In genomic region chr2:167066031-167066430, GRCm38 (mm10) we compare ENCODE assay signal across 12 mouse cellular contexts. TPM values are rescaled to one million over a fixed set of nuclear protein-coding genes. Genes with fewer than 3 reads are reported as not detected.
DNase-seq lines count a peak whose midpoint lies in the region; ATAC-seq and TF ChIP-seq lines count a peak whose summit lies in the region.
"Had no signal": no experiment of that assay in that cellular context is flagged by ENCODE, and none has a peak within 500 bp of the region (broad histone marks: within the 10 kb centered on the region; RNA-seq: fewer than 3 reads in every experiment).

No protein-coding gene starts in this region.

- H3K9ac ChIP-seq in kidney, embryonic 15.5 days: peak overlapping the region; percentile 23; the same call in 1 of the 2 replicates
- H3K9ac ChIP-seq in kidney, embryonic 14.5 days (ENCODE audit: low read depth, low read length): no peak overlapping the region
- H3K9ac ChIP-seq in ES-Bruce4 (ENCODE audit: low read depth, poor library complexity, severe bottlenecking): peak overlapping the region; percentile 93
- no peak overlapping the region for H3K9ac ChIP-seq in embryonic facial prominence, embryonic 12.5 days

- peak overlapping the region; percentile 54 for H3K27ac ChIP-seq in kidney, embryonic 15.5 days
- H3K27ac ChIP-seq in kidney, embryonic 14.5 days (ENCODE audit: low read depth, low read length): no peak overlapping the region
- H3K27ac ChIP-seq in ES-Bruce4 (ENCODE audit: insufficient read depth, low read length): peak overlapping the region; percentile 97
- peak overlapping the region; percentile 64; the same call in 1 of the 2 replicates for H3K27ac ChIP-seq in embryonic facial prominence, embryonic 12.5 days

- no peak for TF ChIP-seq EP300 in ES-Bruce4 (IDR thresholded peaks at IDR 0.05; ENCODE audit: insufficient read depth, low read depth, low read length)

- H3K4me2 ChIP-seq in kidney, embryonic 15.5 days: peak overlapping the region; percentile 79; the same call in 1 of the 2 replicates
- H3K4me2 ChIP-seq in kidney, embryonic 14.5 days (replicated peaks; ENCODE audit: low read depth, low read length): no peak overlapping the region
- no peak overlapping the region for H3K4me2 ChIP-seq in embryonic facial prominence, embryonic 12.5 days (replicated peaks)
- peak overlapping the region; percentile 99 for H3K4me2 ChIP-seq in myocyte (ENCODE audit: low read depth)

- peaks cover 26% of the 10 kb centered on the region for H3K36me3 ChIP-seq in kidney, embryonic 15.5 days
- peaks cover 26% of the 10 kb centered on the region for H3K36me3 ChIP-seq in kidney, embryonic 14.5 days (ENCODE audit: control insufficient read depth, insufficient read depth, low read length)
- H3K36me3 ChIP-seq in ES-Bruce4 (ENCODE audit: control insufficient read depth, insufficient read depth, low read length, poor library complexity, severe bottlenecking): peaks cover 31% of the 10 kb centered on the region
- peaks cover 21% of the 10 kb centered on the region for H3K36me3 ChIP-seq in embryonic facial prominence, embryonic 12.5 days
- peaks cover 40% of the 10 kb centered on the region for H3K36me3 ChIP-seq in myocyte (ENCODE audit: control insufficient read depth, insufficient read depth)

- no peak for TF ChIP-seq POLR2A in ES-Bruce4 (IDR thresholded peaks at IDR 0.05; ENCODE audit: insufficient read depth, low read length)
- no peak for TF ChIP-seq POLR2A in myocyte (IDR thresholded peaks at IDR 0.05; ENCODE audit: insufficient read length, low read depth)

- H3ac ChIP-seq in myocyte (ENCODE audit: control insufficient read depth, insufficient read length): no peak overlapping the region

- ATAC-seq in kidney, embryonic 15.5 days (replicated peaks; ENCODE audit: low FRiP score): no peak
- no peak for ATAC-seq in kidney, embryonic 14.5 days (ENCODE audit: low FRiP score, low TSS enrichment)
- no peak for ATAC-seq in embryonic facial prominence, embryonic 12.5 days (ENCODE audit: insufficient number of reproducible peaks, insufficient read depth, low FRiP score, low TSS enrichment)

- intact Hi-C loops in gastrocnemius, postnatal 36 days (cut with DNase I): no loop called here

- peak overlapping the region; percentile 79; the same call in 1 of the 2 replicates for H3K4me3 ChIP-seq in kidney, embryonic 15.5 days (replicated peaks)
- no peak overlapping the region for H3K4me3 ChIP-seq in kidney, embryonic 14.5 days (ENCODE audit: low read length)
- H3K4me3 ChIP-seq in ES-Bruce4 (ENCODE audit: low read depth, low read length) (peak overlapping the region; percentile 12; the same call in 1 of the 2 replicates), myocyte (peak overlapping the region; percentile 90)
- no peak overlapping the region for H3K4me3 ChIP-seq in embryonic facial prominence, embryonic 12.5 days

- no peaks in the 10 kb centered on the region for H3K27me3 ChIP-seq in kidney, embryonic 15.5 days
- H3K27me3 ChIP-seq in kidney, embryonic 14.5 days (ENCODE audit: control insufficient read depth, insufficient read depth, low read length): no peaks in the 10 kb centered on the region
- H3K27me3 ChIP-seq in ES-Bruce4 (ENCODE audit: control insufficient read depth, insufficient read depth, low read length, poor library complexity, severe bottlenecking) (no peaks in the 10 kb centered on the region), myocyte (ENCODE audit: control insufficient read depth, insufficient read depth, insufficient read length) (no peaks in the 10 kb centered on the region)
- H3K27me3 ChIP-seq in embryonic facial prominence, embryonic 12.5 days: no peaks in the 10 kb centered on the region

- H3K9me3 ChIP-seq in kidney, embryonic 15.5 days (replicated peaks): no peaks in the 10 kb centered on the region
- no peaks in the 10 kb centered on the region for H3K9me3 ChIP-seq in kidney, embryonic 14.5 days (ENCODE audit: control insufficient read depth, low read length)
- no peaks in the 10 kb centered on the region for H3K9me3 ChIP-seq in ES-Bruce4 (replicated peaks; ENCODE audit: control insufficient read depth, insufficient read depth, low read length, poor library complexity, severe bottlenecking)
- H3K9me3 ChIP-seq in embryonic facial prominence, embryonic 12.5 days: no peaks in the 10 kb centered on the region

- no peak for TF ChIP-seq CTCF in ES-Bruce4 (IDR thresholded peaks at IDR 0.05; ENCODE audit: low read depth, low read length)

- H3K4me1 ChIP-seq in kidney, embryonic 15.5 days: peaks cover 35% of the 10 kb centered on the region
- peaks cover 17% of the 10 kb centered on the region for H3K4me1 ChIP-seq in kidney, embryonic 14.5 days (ENCODE audit: control insufficient read depth, insufficient read depth, low read length)
- no peaks in the 10 kb centered on the region for H3K4me1 ChIP-seq in ES-Bruce4 (ENCODE audit: control insufficient read depth, insufficient read depth, low read length)
- peaks cover 24% of the 10 kb centered on the region for H3K4me1 ChIP-seq in embryonic facial prominence, embryonic 12.5 days

- H3K79me2 ChIP-seq in myocyte (ENCODE audit: control insufficient read depth, insufficient read depth): peaks cover 33% of the 10 kb centered on the region

- 62% methylated on average over 1 of the region's 1 CpGs for WGBS in kidney, embryonic 15.5 days
- 80% methylated on average over 1 of the region's 1 CpGs for WGBS in kidney, embryonic 14.5 days
- WGBS in embryonic facial prominence, embryonic 12.5 days: 45% methylated on average over 1 of the region's 1 CpGs

- no peak for DNase-seq in gastrocnemius, postnatal 36 days
- no peak for DNase-seq in ovary, postnatal 14 days (ENCODE audit: low spot score)
- DNase-seq: gastrocnemius, postnatal 25 days; heart, postnatal 4 days; kidney, postnatal 25 days; lung, postnatal 4 days; thymus, postnatal 36 days had no signal

TF ChIP-seq in myocyte, 11 proteins besides CTCF, POLR2A, EP300 and RAD21:
- TF ChIP-seq MYOG (IDR thresholded peaks at IDR 0.05; ENCODE audit: control insufficient read depth in 1 of 3, insufficient read depth in 1 of 3, insufficient read length in 2 of 3, low read depth in 2 of 3) (no peak), TCF12 (IDR thresholded peaks at IDR 0.05; ENCODE audit: insufficient read depth, poor library complexity, severe bottlenecking) (no peak), REST (IDR thresholded peaks at IDR 0.05; ENCODE audit: insufficient read depth, insufficient read length) (no peak), MAX (IDR thresholded peaks at IDR 0.05; ENCODE audit: low read depth) (no peak), CEBPB (IDR thresholded peaks at IDR 0.05; ENCODE audit: insufficient read depth, poor library complexity, severe bottlenecking) (no peak), POLR2AphosphoS2 (IDR thresholded peaks at IDR 0.05; ENCODE audit: insufficient read length, low read depth) (no peak), USF1 (IDR thresholded peaks at IDR 0.05; ENCODE audit: low read depth) (no peak), MYOD1 (IDR thresholded peaks at IDR 0.05; ENCODE audit: control insufficient read depth in 1 of 3, insufficient read length in 2 of 3, low read depth in 2 of 3) (no peak), SRF (IDR thresholded peaks at IDR 0.05; ENCODE audit: control insufficient read depth, insufficient read length, low read depth) (no peak), TCF3 (IDR thresholded peaks at IDR 0.05; ENCODE audit: insufficient read length, low read depth) (no peak), E2F4 (IDR thresholded peaks at IDR 0.05; ENCODE audit: insufficient read depth) (no peak)

RNA-seq across cellular contexts. Expression of gene Znfx1, which starts 3.2 kb away (rescaled TPM):
- 9.5 and 10.2 TPM in 2 replicates for polyA plus RNA-seq in kidney, embryonic 15.5 days (2015; fragmentation: Nextera tagmentation; extraction: Ambion mirVana)
- polyA plus RNA-seq in kidney, embryonic 14.5 days (2014; fragmentation: Nextera tagmentation; extraction: Ambion mirVana): 4.3 and 10.5 TPM in 2 replicates
- polyA plus RNA-seq in ES-Bruce4 (2011; ENCODE audit: insufficient read depth, insufficient read length, low read depth, missing spikeins) (11.4 and 12.1 TPM in 2 replicates), myocyte (2012; fragmentation: generic; extraction: Trizol) (23.3 TPM)
- 7.2 and 7.6 TPM in 2 replicates for polyA plus RNA-seq in embryonic facial prominence, embryonic 12.5 days (2016; fragmentation: Nextera tagmentation; extraction: Ambion mirVana)
- total RNA-seq in gastrocnemius, postnatal 36 days (2021): 10 to 100 TPM; 19.0 to 20.7 TPM

RNA-seq across cellular contexts. Expression of gene Ddx27, which starts 51.0 kb away (rescaled TPM):
- polyA plus RNA-seq in kidney, embryonic 15.5 days (2015; fragmentation: Nextera tagmentation; extraction: Ambion mirVana): 57.7 and 59.4 TPM in 2 replicates
- polyA plus RNA-seq in kidney, embryonic 14.5 days (2014; fragmentation: Nextera tagmentation; extraction: Ambion mirVana): 43.5 and 55.8 TPM in 2 replicates
- polyA plus RNA-seq in ES-Bruce4 (2011; ENCODE audit: insufficient read depth, insufficient read length, low read depth, missing spikeins): 72.1 and 75.7 TPM in 2 replicates
- polyA plus RNA-seq in embryonic facial prominence, embryonic 12.5 days (2016; fragmentation: Nextera tagmentation; extraction: Ambion mirVana): 57.4 and 60.2 TPM in 2 replicates
- polyA plus RNA-seq in myocyte (2012; fragmentation: generic; extraction: Trizol): 46.9 TPM
- 1 to 10 TPM; 6.1 to 8.3 TPM for total RNA-seq in gastrocnemius, postnatal 36 days (2021)

Comparison
In these comparisons a context has a peak if more than half of its experiments do, and no peak if none do; other contexts are left out.
1. H3K4me2 ChIP-seq: peak in kidney, embryonic 15.5 days (single experiment) and myocyte (single experiment); none in kidney, embryonic 14.5 days (single experiment) and embryonic facial prominence, embryonic 12.5 days (single experiment).
2. H3K4me3 ChIP-seq: peak in kidney, embryonic 15.5 days (single experiment), ES-Bruce4 (single experiment) and myocyte (single experiment); none in kidney, embryonic 14.5 days (single experiment) and embryonic facial prominence, embryonic 12.5 days (single experiment).
3. H3K9ac ChIP-seq: peak in kidney, embryonic 15.5 days (single experiment) and ES-Bruce4 (single experiment); none in kidney, embryonic 14.5 days (single experiment) and embryonic facial prominence, embryonic 12.5 days (single experiment).